Mouse (Mus musculus): ENCODE measurements around the gene Card19.

Gene Card19

DNA sequence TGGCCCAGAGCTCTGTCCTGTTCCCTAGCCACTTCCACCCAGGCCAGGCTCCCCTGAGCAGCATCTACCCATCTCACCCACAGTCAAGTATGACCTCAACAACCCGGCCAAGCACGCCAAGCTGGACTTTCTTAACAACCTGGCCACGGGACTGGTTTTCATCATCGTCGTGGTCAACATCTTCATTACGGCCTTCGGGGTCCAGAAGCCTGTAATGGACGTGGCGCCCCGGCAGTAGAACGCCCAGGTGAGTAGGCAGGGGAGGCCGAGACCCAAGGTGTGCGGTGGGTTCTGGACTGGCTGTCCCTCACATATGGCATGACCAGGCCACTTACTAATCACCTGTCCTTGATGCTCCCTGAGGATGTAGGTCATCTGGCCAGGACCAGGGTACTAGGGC, 21.0 kb downstream of the Card19 start:
- DNase-seq (ENCODE audit: low spot score), result no peak

DNA sequence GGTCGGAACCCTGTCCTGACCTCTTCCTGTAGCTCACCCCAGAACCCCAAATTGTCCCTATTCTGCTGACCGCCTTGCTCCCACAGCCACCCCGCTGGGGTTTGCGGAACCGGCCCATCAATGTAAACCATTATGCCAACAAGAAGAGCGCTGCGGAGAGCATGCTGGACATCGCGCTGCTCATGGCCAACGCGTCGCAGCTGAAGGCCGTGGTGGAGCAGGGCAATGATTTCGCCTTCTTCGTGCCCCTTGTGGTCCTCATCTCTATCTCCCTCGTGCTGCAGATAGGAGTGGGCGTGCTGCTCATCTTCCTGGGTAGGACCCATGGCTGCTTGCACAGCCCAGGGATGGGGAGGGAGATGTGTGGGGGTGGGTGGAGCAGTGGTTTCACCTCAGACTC, 22.2 kb downstream of the Card19 start:
- no peak for DNase-seq (ENCODE audit: low spot score)

DNA sequence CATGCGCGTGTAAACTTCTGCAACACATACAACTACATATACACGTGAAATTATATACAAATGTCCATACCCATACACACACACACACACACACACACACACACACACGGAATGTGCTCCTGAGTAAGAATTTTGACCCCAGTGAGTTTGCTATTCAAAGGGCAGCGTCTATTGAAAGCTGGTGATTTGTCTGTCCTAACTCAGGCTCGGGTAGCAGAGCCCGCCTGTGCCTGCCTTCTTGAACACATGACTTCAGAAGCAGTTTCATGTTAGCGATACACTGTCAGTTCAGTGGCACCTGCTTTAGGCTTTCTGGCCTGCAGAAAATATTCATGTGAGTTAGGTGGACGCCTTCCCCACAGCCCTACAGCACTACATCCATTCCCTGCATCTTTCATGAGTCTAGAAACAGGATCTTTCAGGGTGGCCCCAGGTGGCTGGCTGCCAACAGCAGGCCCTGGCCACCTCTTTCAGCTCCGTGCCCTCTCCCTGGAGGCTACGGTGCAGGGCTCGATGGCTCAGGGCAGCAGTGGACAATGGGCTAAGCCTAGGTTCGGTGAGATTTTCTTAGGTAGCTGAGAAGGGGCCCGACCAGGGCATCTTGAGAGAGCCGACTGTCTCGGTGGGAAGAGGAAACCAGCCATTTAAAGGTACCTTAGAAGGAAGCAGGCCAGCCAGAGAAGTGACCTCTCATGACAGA, 23.5 kb downstream of the Card19 start:
- DNase-seq (ENCODE audit: low spot score), result no peak

DNA sequence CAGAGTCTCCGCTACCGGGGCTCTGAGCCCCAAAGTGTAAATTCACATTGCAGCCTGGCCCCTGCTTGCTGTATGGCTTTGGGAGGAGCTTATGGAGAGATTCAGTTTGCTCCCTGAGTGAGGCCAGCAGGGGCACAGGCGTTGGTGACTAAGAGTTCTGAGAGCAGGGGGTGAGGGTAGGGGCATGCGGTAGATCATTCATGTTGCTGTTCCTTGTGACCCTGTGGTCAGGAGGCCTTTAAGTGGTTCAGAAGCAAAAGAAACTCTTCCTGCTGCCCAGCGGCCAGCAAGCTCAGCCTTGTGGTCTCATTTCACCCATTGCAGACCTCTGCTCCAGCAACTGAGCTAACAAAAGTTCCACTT, 24.2 kb downstream of the Card19 start:
- DNase-seq (ENCODE audit: low spot score), result no peak

DNA sequence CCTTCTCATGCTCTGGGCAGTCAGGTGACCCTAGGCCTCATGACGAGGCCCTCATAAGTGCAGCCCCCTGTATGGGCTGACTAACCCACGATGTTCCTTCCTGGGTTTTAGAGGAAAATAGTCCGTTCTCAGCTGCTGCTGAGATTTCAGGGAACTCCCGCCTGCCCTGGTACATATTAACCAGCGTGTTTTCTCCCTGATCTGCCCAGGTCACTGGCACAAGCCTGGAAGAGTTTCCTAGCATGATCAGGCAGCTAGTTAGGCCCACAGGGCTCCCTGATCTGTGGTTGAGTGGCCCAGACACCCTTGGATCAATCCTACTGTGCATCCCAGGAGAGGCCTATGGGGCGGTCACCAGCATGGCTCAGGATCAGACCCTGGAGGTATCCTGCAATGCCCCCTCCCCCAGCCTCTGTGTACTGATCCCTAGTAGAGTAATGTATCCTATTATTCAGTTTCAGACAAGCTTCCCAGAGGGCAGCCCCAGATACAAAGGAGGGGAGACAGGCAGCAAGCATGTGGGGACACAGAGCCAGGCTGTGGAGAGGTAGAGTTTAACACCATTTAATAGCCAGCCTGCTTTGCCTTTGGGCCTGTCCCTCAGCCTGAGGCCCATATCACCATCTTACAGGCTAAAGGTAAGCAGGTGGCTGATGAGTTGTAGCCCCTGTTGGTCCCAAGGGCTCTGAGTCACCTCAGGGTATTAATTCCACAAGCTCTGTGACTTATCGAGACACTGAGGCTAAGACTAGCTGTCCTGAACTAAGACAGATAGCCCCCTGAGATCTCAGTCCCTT, 24.8 kb downstream of the Card19 start:
- no peak for DNase-seq (ENCODE audit: low spot score)

DNA sequence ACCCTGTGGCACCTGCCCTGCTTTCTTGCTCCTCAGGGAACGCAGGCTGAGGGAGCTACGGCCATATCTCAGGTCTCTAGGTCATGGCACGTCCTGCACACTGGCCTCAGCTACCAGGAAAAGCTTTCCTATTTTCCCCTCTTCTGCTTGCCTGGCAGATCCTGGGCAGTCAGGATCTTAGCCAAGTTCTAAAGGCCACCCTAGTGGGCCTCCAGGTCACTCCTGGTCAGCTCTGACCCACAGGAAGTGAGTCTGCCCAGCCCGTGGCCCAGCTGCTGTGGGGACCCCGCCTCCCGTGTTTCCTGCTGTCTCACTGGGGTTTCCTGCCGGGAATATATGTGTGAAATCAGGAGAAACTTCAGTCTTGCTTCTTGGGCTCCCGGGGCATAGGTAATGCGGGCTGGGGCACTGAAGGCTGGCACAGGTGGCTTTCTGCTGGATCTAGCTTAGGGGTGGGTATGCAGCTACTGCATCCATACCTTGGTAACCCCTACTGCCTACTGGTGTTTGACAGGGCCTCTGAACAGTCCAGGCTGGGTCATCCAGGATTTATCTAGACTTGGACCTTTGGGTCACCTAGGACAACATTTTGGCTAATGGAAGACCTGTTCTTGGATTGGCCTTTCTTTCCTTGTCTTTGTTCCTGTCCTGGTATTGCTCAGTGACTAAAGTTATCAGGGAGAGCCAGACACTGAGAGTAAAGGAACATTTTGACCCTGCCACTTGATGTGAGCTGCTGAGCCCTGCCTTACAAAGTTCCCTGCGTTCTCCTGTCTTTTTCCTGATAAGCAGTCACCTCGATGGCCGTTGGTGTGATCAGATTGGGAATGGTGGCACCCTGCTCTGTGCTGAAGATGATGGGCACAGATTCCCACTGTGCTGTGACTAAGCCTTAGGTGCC, 25.6 kb downstream of the Card19 start:
- no peak for DNase-seq (ENCODE audit: low spot score)

DNA sequence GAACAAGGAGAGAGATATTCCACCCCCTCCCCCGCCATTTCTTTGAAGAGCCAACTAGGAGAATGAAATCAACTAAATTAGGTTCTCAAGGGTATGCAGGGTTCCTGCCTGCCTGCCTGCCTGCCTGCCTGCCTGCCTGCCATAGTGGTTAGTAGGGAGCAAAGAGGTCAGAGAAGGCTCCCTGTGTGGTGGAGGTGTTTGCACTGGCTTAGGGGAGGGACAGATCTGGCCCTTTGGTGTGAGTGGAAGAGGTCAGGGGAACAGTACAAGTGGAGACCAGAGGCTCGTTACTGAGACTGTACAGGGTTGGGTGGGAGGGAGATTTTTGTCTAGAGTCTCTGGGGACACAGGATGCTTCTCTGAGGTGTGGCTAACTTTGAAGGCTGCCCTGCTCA, 26.9 kb downstream of the Card19 start:
- no peak for DNase-seq (ENCODE audit: low spot score)

DNA sequence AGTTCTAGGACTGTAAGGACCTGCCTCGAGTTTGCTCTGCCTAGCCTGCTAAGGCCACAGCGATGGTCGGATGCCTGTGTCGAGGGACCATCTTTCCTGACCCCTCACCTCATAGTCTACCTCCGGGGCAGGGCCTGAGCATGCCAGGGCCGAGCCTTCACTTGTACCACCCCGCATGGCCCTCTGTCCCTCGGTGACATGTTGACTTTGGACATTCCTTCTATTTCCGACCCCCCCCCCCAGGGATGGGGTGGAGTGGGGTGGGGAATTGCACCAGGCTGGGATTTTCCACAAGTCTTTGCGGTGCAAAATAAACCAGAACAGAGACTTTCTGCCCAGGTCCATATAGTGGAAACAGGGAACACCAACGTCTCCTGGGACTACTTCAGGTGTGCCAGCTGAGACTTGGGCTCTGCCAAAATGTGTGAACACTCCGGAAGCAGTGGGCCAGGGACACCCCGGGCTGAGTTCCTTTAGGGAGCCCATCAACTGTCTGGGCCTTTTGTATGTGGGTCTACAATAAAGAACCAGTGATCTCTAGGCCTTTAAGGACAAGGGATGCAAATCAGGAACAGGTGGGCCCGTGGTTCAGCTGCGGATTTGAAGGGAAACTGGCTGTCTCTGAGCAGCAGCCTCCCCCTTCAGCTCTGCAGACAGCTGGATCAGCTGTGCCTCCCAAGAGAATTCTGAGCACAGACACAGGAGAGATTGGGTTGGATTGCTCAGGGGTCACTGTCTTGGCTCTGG, 27.4 kb downstream of the Card19 start:
- no peak for DNase-seq (ENCODE audit: low spot score)

DNA sequence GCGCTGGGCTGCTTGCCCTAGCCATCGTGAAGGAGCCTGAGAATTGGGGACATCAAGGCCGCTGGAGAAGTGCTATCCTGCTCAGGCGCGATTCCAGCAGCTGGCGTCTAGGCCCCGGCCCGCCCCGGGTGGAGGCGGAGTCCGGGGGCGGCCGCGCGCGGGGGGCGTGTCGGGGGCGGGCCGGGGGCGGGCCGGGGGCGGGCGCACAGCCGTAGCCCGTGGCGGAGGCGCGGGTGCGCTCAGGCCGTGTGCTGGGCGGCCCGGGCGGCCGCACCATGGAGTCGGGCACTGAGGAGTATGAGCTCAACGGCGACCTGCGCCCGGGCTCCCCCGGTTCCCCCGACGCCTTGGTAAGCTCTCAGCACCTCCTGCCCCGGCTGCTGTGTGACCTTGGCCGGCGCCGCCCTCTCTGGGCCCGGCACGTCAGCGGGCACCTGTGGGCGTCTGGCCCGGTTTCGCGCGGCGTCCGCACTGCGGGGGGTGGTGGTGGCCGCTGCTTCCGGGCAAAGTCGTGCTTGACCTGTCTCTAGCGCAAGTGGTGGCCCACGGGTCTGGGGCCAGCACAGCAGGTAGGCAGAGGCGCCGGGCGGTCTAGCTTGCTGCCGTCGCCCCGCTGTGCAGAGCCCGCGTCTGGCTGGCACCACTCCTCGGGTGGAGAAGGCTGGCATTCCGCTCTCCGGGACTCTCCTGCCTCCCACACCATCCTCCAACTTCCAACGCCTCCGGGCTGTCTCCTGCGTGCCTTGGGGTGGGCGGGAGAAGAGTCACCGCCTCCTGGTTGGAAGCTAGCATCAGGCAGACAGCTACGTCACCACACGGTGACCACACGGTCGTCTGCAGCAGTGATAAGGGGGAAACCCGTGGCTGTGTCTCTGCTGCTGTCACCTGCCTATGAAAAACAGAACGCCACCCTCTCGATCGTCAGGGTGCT, 28.3 kb downstream of the Card19 start, which contains the start of gene Ninj1:
Gene Ninj1 (plus strand): TSS at position 198 of the 931 bp plus-strand sequence.
- DNase-seq (ENCODE audit: low spot score), result peak; percentile 82

DNA sequence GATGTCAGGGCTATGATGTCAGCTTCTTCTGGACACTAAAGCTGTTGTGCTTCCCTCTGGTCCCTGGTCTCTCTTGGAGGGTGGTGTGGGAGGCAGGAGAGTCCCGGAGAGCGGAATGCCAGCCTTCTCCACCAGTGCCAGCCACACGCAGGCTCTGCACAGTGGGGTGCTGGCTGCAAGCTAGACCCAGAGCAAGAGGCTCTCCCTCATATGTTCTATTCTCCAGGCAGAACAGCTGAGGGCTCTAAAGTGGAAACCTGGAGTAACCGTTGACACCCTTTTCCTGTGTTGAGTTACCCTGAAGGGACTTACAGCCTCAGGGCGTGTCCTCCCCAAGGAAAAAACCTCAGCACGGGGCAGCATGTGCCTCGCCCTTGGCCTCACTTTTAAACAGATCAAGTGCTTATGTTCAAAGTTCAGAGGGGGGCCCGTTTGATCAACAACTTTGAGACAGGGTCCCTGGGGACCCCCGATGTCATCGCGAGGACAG, 29.0 kb downstream of the Card19 start:
- no peak for DNase-seq (ENCODE audit: low spot score)

DNA sequence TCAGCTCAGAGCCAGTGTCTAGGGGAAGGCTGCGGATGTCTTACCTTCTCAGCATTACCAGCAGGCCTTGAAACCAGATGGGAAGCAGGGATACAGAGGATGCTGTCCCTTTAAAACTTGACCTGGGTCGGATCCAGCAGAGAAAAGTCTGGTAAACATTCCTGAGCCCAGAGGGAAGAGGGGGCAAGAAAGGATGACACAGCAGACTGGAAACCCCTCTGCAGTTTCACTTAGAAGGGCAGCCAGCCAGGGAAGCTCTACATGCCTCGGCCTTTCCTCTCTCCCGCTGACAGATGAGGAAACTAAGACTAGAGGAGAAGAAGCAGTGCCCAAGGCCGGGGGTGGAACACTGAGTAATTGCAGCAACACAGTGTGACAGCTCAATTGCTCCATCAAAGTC, 32.2 kb downstream of the Card19 start:
- no peak for DNase-seq (ENCODE audit: low spot score)

DNA sequence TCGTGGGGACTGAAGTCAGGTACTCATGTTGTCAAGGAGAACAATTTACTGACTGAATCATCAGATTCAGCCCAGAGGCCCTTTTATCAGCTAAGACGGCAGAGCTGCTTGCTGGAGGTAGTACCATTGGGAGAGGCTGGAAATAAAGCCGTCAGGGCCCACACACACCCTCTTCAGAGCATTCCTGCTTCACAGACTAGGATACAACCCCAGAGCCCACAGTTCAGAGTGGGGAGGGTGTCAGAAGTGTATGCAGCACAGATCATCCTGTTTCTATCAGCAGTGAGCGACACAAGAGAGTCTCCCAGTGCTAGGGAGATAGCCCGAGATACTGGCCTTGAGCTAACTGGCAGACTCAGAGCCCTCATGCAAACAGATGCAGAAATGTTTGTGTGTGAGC, 32.7 kb downstream of the Card19 start:
- DNase-seq (ENCODE audit: low spot score), result no peak

DNA sequence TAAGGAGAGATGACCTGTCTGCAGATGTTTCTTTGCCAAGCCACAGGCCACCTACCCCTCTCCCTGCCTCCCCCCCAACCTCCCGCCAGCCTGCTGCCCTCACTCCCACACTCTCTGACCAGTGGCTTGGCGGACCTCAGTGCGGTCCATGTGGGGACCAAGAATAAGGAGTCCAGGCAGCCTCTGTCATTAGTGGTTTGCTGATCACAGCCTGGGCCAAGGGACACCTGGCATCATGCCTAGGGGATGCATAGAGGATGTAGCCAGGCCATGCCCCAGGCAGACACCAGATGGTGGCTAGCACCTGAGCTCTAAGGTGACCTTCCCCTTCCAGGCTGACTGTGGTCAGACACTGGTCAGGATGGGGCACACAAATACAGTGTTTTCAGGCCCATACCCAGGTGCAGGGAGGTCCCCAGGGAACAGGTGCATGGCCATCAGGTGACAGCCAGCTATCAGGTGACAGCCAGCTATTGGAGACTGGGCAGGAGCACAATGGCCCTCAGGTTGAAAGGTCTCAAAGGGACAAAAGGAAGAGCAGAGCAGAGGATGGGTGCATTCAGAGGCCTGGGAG, 34.3 kb downstream of the Card19 start:
- no peak for DNase-seq (ENCODE audit: low spot score)

DNA sequence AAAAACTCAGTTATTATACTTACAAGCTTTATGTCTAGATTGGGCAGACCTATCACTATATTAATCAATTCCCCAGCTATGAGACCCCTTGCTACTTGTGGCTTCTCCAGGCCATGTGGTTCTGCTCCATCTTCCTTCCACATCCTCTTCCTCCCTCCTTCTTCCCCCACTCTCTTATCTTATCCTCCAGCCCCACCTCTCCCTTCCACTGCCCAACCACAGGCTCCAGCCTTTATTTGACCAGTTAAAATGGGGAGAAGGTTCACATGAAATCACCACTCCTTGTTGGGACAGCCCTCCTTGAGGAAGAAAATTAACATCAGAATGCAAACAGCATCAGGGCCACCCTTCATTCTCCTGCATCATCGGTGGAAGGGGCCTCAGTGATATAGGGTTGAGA, 35.1 kb downstream of the Card19 start:
- no peak for DNase-seq (ENCODE audit: low spot score)

DNA sequence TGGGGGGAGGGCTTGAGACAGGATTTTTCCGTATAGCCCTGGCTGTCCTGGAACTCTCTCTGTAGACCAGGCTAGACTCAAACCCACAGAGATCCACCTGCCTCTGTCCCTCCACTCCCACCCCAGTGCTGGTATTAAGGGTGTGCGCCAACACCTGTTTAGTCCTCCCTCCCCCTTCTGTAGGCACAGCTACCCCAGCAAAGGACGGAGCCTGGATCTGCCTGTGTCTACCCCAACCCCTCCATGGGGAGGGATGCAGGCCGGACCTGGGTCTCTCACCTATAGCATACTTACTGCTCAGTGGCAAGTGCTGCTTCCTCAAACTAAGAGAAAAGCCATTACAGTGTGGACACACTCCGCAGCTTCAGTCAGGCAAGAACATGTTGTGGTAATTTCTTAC, 35.6 kb downstream of the Card19 start:
- no peak for DNase-seq (ENCODE audit: low spot score)

DNA sequence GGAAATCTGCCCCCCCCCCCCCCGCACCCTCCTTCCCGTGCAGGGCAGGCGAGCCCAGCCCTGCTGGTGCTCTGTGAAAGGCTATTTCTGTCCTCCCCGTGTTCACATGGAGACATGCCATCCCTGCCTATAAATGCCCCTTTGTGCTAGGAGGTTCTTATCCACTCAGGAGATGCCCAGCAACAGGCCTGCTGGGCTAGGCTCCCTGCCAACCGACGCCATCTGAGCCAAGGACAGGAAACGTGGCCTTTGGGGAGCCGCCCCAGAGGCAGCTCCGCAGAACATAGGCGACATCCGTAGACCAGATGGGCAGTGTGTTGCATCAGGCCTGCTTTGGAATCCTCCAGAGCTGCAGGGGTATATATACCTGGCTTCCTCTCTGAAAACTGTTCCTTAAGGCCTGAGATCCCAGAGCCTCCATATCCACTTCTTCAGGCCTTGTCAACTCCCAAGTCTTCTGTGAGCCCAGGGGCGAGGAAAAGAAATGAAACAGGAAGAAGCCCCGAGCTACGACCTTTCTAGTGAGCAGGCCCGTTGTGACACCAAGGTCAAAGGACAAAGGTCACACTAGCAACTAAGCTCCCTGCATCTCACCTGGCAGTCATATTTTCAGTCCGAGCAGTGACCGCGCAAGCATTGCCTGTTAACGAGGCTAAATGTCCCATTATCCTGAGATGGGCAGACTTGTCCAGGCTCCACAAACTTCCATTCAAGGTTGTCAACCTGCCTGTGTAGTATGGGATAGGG, 36.8 kb downstream of the Card19 start:
- peak; percentile 39 for DNase-seq (ENCODE audit: low spot score)

DNA sequence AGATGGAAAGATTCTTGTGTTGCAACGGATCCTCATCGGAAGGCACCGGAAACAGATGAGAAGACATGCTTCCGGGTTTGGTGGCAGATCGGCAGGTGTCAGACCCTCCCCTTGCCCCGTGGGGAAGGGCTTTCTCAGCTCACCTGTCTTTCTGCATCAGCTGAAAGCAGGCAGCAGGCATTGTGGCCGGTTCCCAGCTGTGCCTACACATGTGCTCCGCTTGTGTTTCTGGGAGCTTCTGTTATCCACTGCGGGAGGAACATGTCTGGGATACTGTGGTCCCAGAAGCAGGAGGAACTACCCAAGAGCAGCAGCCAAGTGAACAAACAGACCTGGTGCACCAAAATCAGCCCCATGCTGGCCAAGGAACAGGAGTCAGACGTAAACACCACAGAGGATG, 40.3 kb downstream of the Card19 start:
- DNase-seq (ENCODE audit: low spot score), result no peak

DNA sequence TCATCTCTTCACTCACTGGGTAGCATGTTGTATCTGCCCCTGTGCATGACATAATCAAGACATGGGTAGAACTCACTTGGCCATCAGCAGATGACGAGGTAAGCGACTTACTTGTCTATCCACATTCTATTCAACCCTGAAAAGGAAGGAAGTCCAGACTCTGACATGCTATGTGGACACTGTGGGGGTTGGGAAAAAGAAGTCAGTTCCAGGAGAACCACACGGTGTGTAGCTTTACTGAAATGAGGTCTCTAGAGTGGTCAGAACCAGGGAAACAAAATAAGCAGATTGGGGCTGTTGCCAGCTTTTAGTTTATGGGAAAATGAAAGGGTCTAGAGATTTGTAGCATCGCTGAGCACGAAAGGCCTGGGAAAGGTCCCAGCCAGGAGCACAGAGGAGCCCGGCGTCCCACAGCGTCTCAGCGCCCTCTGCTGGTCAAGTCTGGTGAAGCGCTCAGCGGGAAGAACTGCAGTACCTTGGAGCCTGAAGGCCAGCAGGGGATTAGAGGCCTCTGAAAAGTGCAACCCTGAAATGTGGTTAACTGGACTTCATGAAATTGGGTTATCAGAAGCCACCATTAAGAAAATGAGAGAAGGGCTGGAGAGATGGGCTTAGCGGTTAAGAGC, 42.8 kb downstream of the Card19 start:
- DNase-seq (ENCODE audit: low spot score), result peak; percentile 96

DNA sequence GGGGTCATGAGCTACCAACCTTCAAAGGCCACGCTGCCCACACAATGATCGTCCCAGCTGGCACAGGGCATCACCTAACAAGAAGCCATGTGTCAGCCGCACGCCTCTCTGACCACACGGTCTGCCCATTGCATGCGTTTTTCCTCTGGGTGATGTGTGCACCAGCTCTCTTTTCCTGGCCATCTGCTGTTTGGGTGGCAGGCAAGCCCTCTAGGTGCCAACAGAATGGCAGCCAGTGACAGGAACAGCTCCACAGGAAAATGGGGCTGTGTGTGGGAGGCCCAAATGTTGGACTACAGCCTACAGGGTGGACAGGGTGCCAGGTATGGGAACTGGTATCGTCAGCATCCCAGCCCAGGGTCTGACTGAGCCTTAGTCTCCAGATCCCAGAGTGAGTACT, 43.5 kb downstream of the Card19 start:
- no peak for DNase-seq (ENCODE audit: low spot score)

Measured in ovary, postnatal 14 days (tissue).